Mouse (Mus musculus) CH12.LX (cell line): Measurements from ENCODE around the gene Vamp2. TPM values are rescaled to one million over a fixed set of nuclear protein-coding genes. Genes with fewer than 3 reads are reported as not detected.
A peak's percentile ranks its signal among the peaks of the same experiment; 100 is the strongest.

Experiments used
- DNase-seq: peaks from one replicate; pipeline ENCODE4 v3.0.0-alpha.2; 2013; ENCODE audit errors: extremely low read depth
- H3K27ac ChIP-seq: 2 replicates; pipeline ENCODE4 v1.5.1; 2012; ENCODE audit warnings: low read depth, mild to moderate bottlenecking, control low read depth, moderate library complexity; ENCODE audit not compliant: insufficient read depth
- H3K27me3 ChIP-seq: replicated peaks from 2 replicates; pipeline ENCODE3; 2012; ENCODE audit warnings: inconsistent platforms
- H3K36me3 ChIP-seq, 2 experiments: replicated peaks in 1 of 2; 2 replicates each; pipeline versions ENCODE3 to v1.6.1; 2012; ENCODE audit warnings: inconsistent platforms in 1 of 2, low read length in 1 of 2, mild to moderate bottlenecking in 1 of 2, mixed read lengths in 1 of 2, moderate library complexity in 1 of 2; ENCODE audit not compliant: control insufficient read depth in 1 of 2, insufficient read depth in 1 of 2
- H3K4me1 ChIP-seq, 2 experiments: 2 replicates each; pipeline ENCODE4 v1.6.1; 2012; ENCODE audit warnings: inconsistent platforms in 1 of 2, moderate library complexity in 1 of 2; ENCODE audit not compliant: insufficient read depth in 2 of 2, control insufficient read depth in 1 of 2
- H3K4me2 ChIP-seq: 2 replicates; pipeline ENCODE4 v1.6.1; 2012; ENCODE audit warnings: low read depth, mild to moderate bottlenecking, control low read depth; ENCODE audit not compliant: poor library complexity, insufficient read depth, severe bottlenecking
- H3K4me3 ChIP-seq, 3 experiments: fragments of 150-350 bp in 1 of 3; sonication (generic) in 1 of 3; replicated peaks in 1 of 3; 2 replicates each; pipeline versions ENCODE3 to v1.5.1; 2011 to 2012; ENCODE audit warnings: low read depth in 2 of 3, low read length in 2 of 3, mild to moderate bottlenecking in 2 of 3, moderate library complexity in 2 of 3, control low read depth in 1 of 3, improper control_type of control experiment in 1 of 3, inconsistent platforms in 1 of 3, mixed read lengths in 1 of 3; ENCODE audit not compliant: poor library complexity in 1 of 3
- H3K79me2 ChIP-seq: replicated peaks from 2 replicates; pipeline ENCODE4 v1.6.1; 2012; ENCODE audit warnings: mild to moderate bottlenecking, moderate library complexity; ENCODE audit not compliant: control insufficient read depth, poor library complexity, insufficient read depth, severe bottlenecking; ENCODE audit errors: extremely low read depth
- H3K9ac ChIP-seq: 2 replicates; pipeline ENCODE4 v1.6.1; 2012; ENCODE audit warnings: low read depth, mild to moderate bottlenecking, control low read depth, moderate library complexity; ENCODE audit not compliant: insufficient read depth
- H3K9me3 ChIP-seq: replicated peaks from 2 replicates; pipeline ENCODE3; 2012; ENCODE audit warnings: low read length, inconsistent platforms, mixed read lengths
- BHLHE40 ChIP-seq: IDR thresholded peaks from 2 replicates; pipeline ENCODE4 v1.6.1; 2011; ENCODE audit warnings: mild to moderate bottlenecking, low read depth, low read length, improper control_type of control experiment
- CHD1 ChIP-seq: IDR thresholded peaks from 2 replicates; pipeline ENCODE4 v1.6.1; 2012; ENCODE audit warnings: low read depth, low read length, improper control_type of control experiment, inconsistent platforms
- CHD2 ChIP-seq: IDR thresholded peaks from 2 replicates; pipeline ENCODE4 v1.6.1; 2011; ENCODE audit warnings: low read length, improper control_type of control experiment
- CTCF ChIP-seq, 2 experiments: IDR thresholded peaks in 1 of 2; conservative IDR thresholded peaks in 1 of 2; 2 replicates each; pipeline ENCODE4 v1.5.1; 2011 to 2012; ENCODE audit warnings: low read depth in 2 of 2, low read length in 2 of 2, improper control_type of control experiment in 1 of 2, inconsistent platforms in 1 of 2, mild to moderate bottlenecking in 1 of 2, moderate library complexity in 1 of 2
- E2F4 ChIP-seq: IDR thresholded peaks from 2 replicates; pipeline ENCODE4 v1.6.1; 2011; ENCODE audit warnings: low read depth, low read length, improper control_type of control experiment; ENCODE audit not compliant: insufficient replicate concordance
- ELF1 ChIP-seq: IDR thresholded peaks from 2 replicates; pipeline ENCODE4 v1.6.1; 2014; ENCODE audit warnings: low read depth, mild to moderate bottlenecking, inconsistent platforms, low read length, improper control_type of control experiment
- EP300 ChIP-seq: IDR thresholded peaks from 2 replicates; pipeline ENCODE4 v1.6.1; 2011; ENCODE audit warnings: low read length, improper control_type of control experiment
- ETS1 ChIP-seq: conservative IDR thresholded peaks from 2 replicates; pipeline ENCODE4 v1.6.1; 2012; ENCODE audit warnings: low read depth, mild to moderate bottlenecking, inconsistent platforms, low read length, improper control_type of control experiment, moderate library complexity
- GABPA ChIP-seq: IDR thresholded peaks from 2 replicates; pipeline ENCODE4 v1.6.1; 2012; ENCODE audit warnings: low read depth, low read length, improper control_type of control experiment, inconsistent platforms; ENCODE audit not compliant: insufficient replicate concordance
- HCFC1 ChIP-seq: IDR thresholded peaks from 2 replicates; pipeline ENCODE4 v1.6.1; 2012; ENCODE audit warnings: low read depth, mild to moderate bottlenecking, inconsistent platforms, low read length, improper control_type of control experiment
- IRF4 ChIP-seq: IDR thresholded peaks from 2 replicates; pipeline ENCODE4 v1.6.1; 2014; ENCODE audit warnings: low read depth, mild to moderate bottlenecking, inconsistent platforms, low read length, improper control_type of control experiment
- JUN ChIP-seq: IDR thresholded peaks from 2 replicates; pipeline ENCODE4 v1.6.1; 2011; ENCODE audit warnings: low read depth, mild to moderate bottlenecking, low read length, improper control_type of control experiment, moderate library complexity; ENCODE audit not compliant: insufficient read depth
- JUND ChIP-seq: conservative IDR thresholded peaks from 2 replicates; pipeline ENCODE4 v1.6.1; 2011; ENCODE audit warnings: low read depth, low read length, improper control_type of control experiment
- KAT2A ChIP-seq: IDR thresholded peaks from 2 replicates; pipeline ENCODE4 v1.6.1; 2012; ENCODE audit warnings: low read length, improper control_type of control experiment, inconsistent platforms; ENCODE audit not compliant: insufficient replicate concordance
- MAFK ChIP-seq: IDR thresholded peaks from 2 replicates; pipeline ENCODE4 v1.6.1; 2011; ENCODE audit warnings: low read length, improper control_type of control experiment; ENCODE audit not compliant: insufficient replicate concordance
- MAX ChIP-seq: IDR thresholded peaks from 2 replicates; pipeline ENCODE4 v1.6.1; 2011; ENCODE audit warnings: low read length, improper control_type of control experiment
- MAZ ChIP-seq: IDR thresholded peaks from 2 replicates; pipeline ENCODE4 v1.6.1; 2012; ENCODE audit warnings: low read depth, mild to moderate bottlenecking, inconsistent platforms, low read length, improper control_type of control experiment, moderate library complexity
- MEF2A ChIP-seq: IDR thresholded peaks from 2 replicates; pipeline ENCODE4 v1.6.1; 2014; ENCODE audit warnings: low read depth, mild to moderate bottlenecking, inconsistent platforms, low read length, improper control_type of control experiment, borderline replicate concordance
- MXI1 ChIP-seq: IDR thresholded peaks from 2 replicates; pipeline ENCODE4 v1.6.1; 2011; ENCODE audit warnings: mild to moderate bottlenecking, low read depth, low read length, improper control_type of control experiment
- MYC ChIP-seq: IDR thresholded peaks from 2 replicates; pipeline ENCODE4 v1.6.1; 2011; ENCODE audit warnings: low read depth, mild to moderate bottlenecking, improper control_type of control experiment, low read length
- NELFE ChIP-seq: IDR thresholded peaks from 2 replicates; pipeline ENCODE4 v1.6.1; 2011; ENCODE audit warnings: low read depth, low read length, improper control_type of control experiment
- NRF1 ChIP-seq: IDR thresholded peaks from 2 replicates; pipeline ENCODE4 v1.6.1; 2014; ENCODE audit warnings: low read depth, mild to moderate bottlenecking, inconsistent platforms, low read length, improper control_type of control experiment, moderate library complexity
- PAX5 ChIP-seq: IDR thresholded peaks from 2 replicates; pipeline ENCODE4 v1.6.1; 2012; ENCODE audit warnings: low read length, inconsistent platforms, mixed read lengths
- POLR2A ChIP-seq: IDR thresholded peaks from 2 replicates; pipeline ENCODE4 v1.6.1; 2011; ENCODE audit warnings: low read depth, mild to moderate bottlenecking, improper control_type of control experiment, low read length
- POLR2AphosphoS2 ChIP-seq: IDR thresholded peaks from 2 replicates; pipeline ENCODE4 v1.6.1; 2011; ENCODE audit warnings: low read depth, low read length, improper control_type of control experiment
- RAD21 ChIP-seq: IDR thresholded peaks from 2 replicates; pipeline ENCODE4 v1.6.1; 2011; ENCODE audit warnings: low read depth, mild to moderate bottlenecking, low read length, improper control_type of control experiment, moderate library complexity
- RCOR1 ChIP-seq: conservative IDR thresholded peaks from 2 replicates; pipeline ENCODE4 v1.6.1; 2012; ENCODE audit warnings: low read depth, mild to moderate bottlenecking, inconsistent platforms, low read length, improper control_type of control experiment
- SIN3A ChIP-seq: IDR thresholded peaks from 2 replicates; pipeline ENCODE4 v1.6.1; 2012; ENCODE audit warnings: low read length, improper control_type of control experiment, inconsistent platforms
- SMC3 ChIP-seq: IDR thresholded peaks from 2 replicates; pipeline ENCODE4 v1.6.1; 2011; ENCODE audit warnings: low read depth, low read length, improper control_type of control experiment
- TBP ChIP-seq: conservative IDR thresholded peaks from 2 replicates; pipeline ENCODE4 v1.6.1; 2011; ENCODE audit warnings: low read depth, low read length, improper control_type of control experiment
- TCF12 ChIP-seq: IDR thresholded peaks from 2 replicates; pipeline ENCODE4 v1.6.1; 2014; ENCODE audit warnings: low read depth, mild to moderate bottlenecking, inconsistent platforms, low read length, improper control_type of control experiment
- USF1 ChIP-seq: IDR thresholded peaks from 2 replicates; pipeline ENCODE4 v1.6.1; 2014; ENCODE audit warnings: low read depth, mild to moderate bottlenecking, inconsistent platforms, low read length, improper control_type of control experiment
- USF2 ChIP-seq: conservative IDR thresholded peaks from 2 replicates; pipeline ENCODE4 v1.6.1; 2011; ENCODE audit warnings: low read depth, low read length, improper control_type of control experiment
- ZC3H11A ChIP-seq: IDR thresholded peaks from 2 replicates; pipeline ENCODE4 v1.6.1; 2012; ENCODE audit warnings: low read depth, mild to moderate bottlenecking, inconsistent platforms, low read length, improper control_type of control experiment
- ZKSCAN1 ChIP-seq: IDR thresholded peaks from 2 replicates; pipeline ENCODE4 v1.6.1; 2012; ENCODE audit warnings: low read depth, inconsistent platforms, low read length, improper control_type of control experiment, borderline replicate concordance
- ZMIZ1 ChIP-seq: IDR thresholded peaks from 2 replicates; pipeline ENCODE4 v1.6.1; 2012; ENCODE audit warnings: low read depth, mild to moderate bottlenecking, inconsistent platforms, low read length, improper control_type of control experiment
- ZNF384 ChIP-seq: IDR thresholded peaks from 2 replicates; pipeline ENCODE4 v1.6.1; 2012; ENCODE audit warnings: low read depth, low read length, improper control_type of control experiment, inconsistent platforms
- dilution Hi-C: fragments of 300-500 bp; cut with MboI; formaldehyde crosslinking; loops from 2 replicates; pipeline ENCODE4 v1.14.3; 2020; ENCODE audit warnings: low sequenced_read_pairs; ENCODE audit not compliant: extremely low pct_unique_long_range_greater_than_20kb, extremely low pct_ligation_motif_present
- in situ Hi-C: fragments of 300-500 bp; cut with MboI; formaldehyde crosslinking; loops from 3 replicates; pipeline ENCODE4 v1.14.3; 2019; ENCODE audit warnings: low sequenced_read_pairs, low pct_ligation_motif_present, low pct_unique_long_range_greater_than_20kb, mixed read lengths
- polyA plus RNA-seq: library from polyadenylated mRNA; unstranded; fragments of >175 nt; gene quantifications from 2 replicates; pipeline ENCODE4 v1.2.1, GENCODE M21; 2012; ENCODE audit warnings: low read depth; ENCODE audit not compliant: insufficient read length
- total RNA-seq, 2 experiments: library from RNA; depleted of rRNA; stranded (reverse); fragments of 300-350 nt in 1 of 2; fragments of >200 nt in 1 of 2; gene quantifications; 2 replicates each; pipeline ENCODE4 v1.2.3; 2012 to 2014

Vamp2 gene
- total and polyA plus RNA-seq, 3 experiments = 1.3 to 26.0 (median 8.2) TPM

GRCm38 (mm10) chr11:69117737-69118695, 29.7 kb downstream of the Vamp2 start:
- Histone ChIP-seq H3K36me3 (no peaks in the 10 kb centered on the region), H3K27me3 (peaks cover 86% of the 10 kb centered on the region), H3K4me1 (peaks cover 2 to 42% of the 10 kb centered on the region in 2 experiments; a peak in 2 of 4 replicates), H3K79me2 (no peaks in the 10 kb centered on the region), H3K9ac (peak overlapping the region; percentile 51), H3K4me2 (peak overlapping the region; percentile 89), H3K9me3 (no peaks in the 10 kb centered on the region), H3K4me3 (peak overlapping the region; percentile 62 to 90 (median 68)), H3K27ac (peak overlapping the region; percentile 26)
- in situ Hi-C loops (loop anchor here (5.0 kb wide), 1 partner anchor 56 kb away; no protein-coding TSS in a partner anchor), dilution Hi-C loops (no loop called here)
- no peak for DNase-seq
- TF ChIP-seq TCF12 (peak; percentile 53; the same call in 1 of the 2 replicates), POLR2AphosphoS2 (no peak), NRF1 (peak; percentile 33; the same call in 1 of the 2 replicates), MAX (peak; percentile 49; the same call in 1 of the 2 replicates), ZNF384 (no peak), HCFC1 (peak; percentile 51), POLR2A (0 out of 2 replicates have a peak, but pooled peaks have one; percentile 40), CTCF (conservative IDR thresholded peaks at IDR 0.05 in 1 of 2, IDR thresholded peaks at IDR 0.05 in 1 of 2; ENCODE audit: low read depth in 2 of 2, low read length in 2 of 2) (no peak), SIN3A (peak; percentile 83), E2F4 (no peak), TBP (no peak), PAX5 (no peak), RCOR1 (peak; percentile 90), GABPA (no peak), ZKSCAN1 (no peak), MYC (no peak), JUN (peak; percentile 33; the same call in 1 of the 2 replicates), MXI1 (peak; percentile 73), BHLHE40 (peak; percentile 89), USF1 (no peak), ELF1 (peak; percentile 68), SMC3 (peak; percentile 16; the same call in 1 of the 2 replicates), CHD1 (no peak), JUND (peak; percentile 28; the same call in 1 of the 2 replicates), RAD21 (no peak; the same call in 1 of the 2 replicates), MAZ (peak; percentile 72), KAT2A (no peak), ZC3H11A (no peak), ZMIZ1 (no peak), USF2 (no peak), EP300 (peak; percentile 65; the same call in 1 of the 2 replicates), CHD2 (peak; percentile 79), NELFE (peak; percentile 72), MAFK (no peak), MEF2A (peak; percentile 52), IRF4 (peak; percentile 86), ETS1 (no peak; the same call in none of the 2 replicates)
